Mouse (Mus musculus): Measurements from ENCODE around the gene Rce1. TPM values are rescaled to one million over a fixed set of nuclear protein-coding genes. Genes with fewer than 3 reads are reported as not detected.
"Not testable (repeated sequence)": the region's sequence is repeated elsewhere in the genome, so short reads cannot be mapped to it uniquely, and the experiment has no call there.

Rce1 gene
- total RNA-seq, 2 experiments from 2014 or later, result 24.6 to 26.5 TPM

GRCm38 (mm10) chr19:4614305-4615150, 10.9 kb downstream of the Rce1 start:
- no peak for ATAC-seq (replicated peaks; ENCODE audit: poor library complexity)

GRCm38 (mm10) chr19:4613464-4614304, 11.8 kb downstream of the Rce1 start:
- ATAC-seq (replicated peaks; ENCODE audit: poor library complexity), result no peak

- no peak for ATAC-seq (replicated peaks; ENCODE audit: poor library complexity)
These were observed 13.1 kb downstream of the Rce1 start for GRCm38 (mm10) chr19:4612181-4612961.

- ATAC-seq (replicated peaks; ENCODE audit: poor library complexity), result no peak
These were observed 15.3 kb downstream of the Rce1 start for GRCm38 (mm10) chr19:4610109-4610508.

GRCm38 (mm10) chr19:4608511-4608910, 16.9 kb downstream of the Rce1 start:
- no peak for ATAC-seq (replicated peaks; ENCODE audit: poor library complexity)

GRCm38 (mm10) chr19:4607406-4607805, 18.0 kb downstream of the Rce1 start:
- ATAC-seq (replicated peaks; ENCODE audit: poor library complexity), result no peak

GRCm38 (mm10) chr19:4605654-4606053, 19.8 kb downstream of the Rce1 start:
- ATAC-seq (replicated peaks; ENCODE audit: poor library complexity), result no peak

GRCm38 (mm10) chr19:4603801-4604723, 21.4 kb downstream of the Rce1 start:
- ATAC-seq (replicated peaks; ENCODE audit: poor library complexity), result peak; percentile 95

GRCm38 (mm10) chr19:4602459-4602858, 23.0 kb downstream of the Rce1 start:
- ATAC-seq (replicated peaks; ENCODE audit: poor library complexity), result no peak

- ATAC-seq (replicated peaks; ENCODE audit: poor library complexity), result no peak
These were observed 29.4 kb downstream of the Rce1 start for GRCm38 (mm10) chr19:4596071-4596470.

GRCm38 (mm10) chr19:4593792-4594522, 31.5 kb downstream of the Rce1 start:
- ATAC-seq (replicated peaks; ENCODE audit: poor library complexity), result no peak

GRCm38 (mm10) chr19:4590025-4590424, 35.4 kb downstream of the Rce1 start:
- ATAC-seq (replicated peaks; ENCODE audit: poor library complexity), result no peak

- ATAC-seq (replicated peaks; ENCODE audit: poor library complexity), result no peak; the same call in 1 of the 2 replicates
These were observed 36.4 kb downstream of the Rce1 start for GRCm38 (mm10) chr19:4589081-4589480.

- ATAC-seq (replicated peaks; ENCODE audit: poor library complexity), result no peak
These were observed 37.0 kb downstream of the Rce1 start for GRCm38 (mm10) chr19:4588430-4588829.

- ATAC-seq (replicated peaks; ENCODE audit: poor library complexity), result no peak
These were observed 38.0 kb downstream of the Rce1 start for GRCm38 (mm10) chr19:4587426-4587825.

- ATAC-seq (replicated peaks; ENCODE audit: poor library complexity), result not testable (repeated sequence)
These were observed 38.7 kb downstream of the Rce1 start for GRCm38 (mm10) chr19:4586783-4587182.

GRCm38 (mm10) chr19:4583856-4584255, 41.6 kb downstream of the Rce1 start:
- no peak for ATAC-seq (replicated peaks; ENCODE audit: poor library complexity)

GRCm38 (mm10) chr19:4579296-4579695, 46.1 kb downstream of the Rce1 start:
- ATAC-seq (replicated peaks; ENCODE audit: poor library complexity), result no peak

- no peak for ATAC-seq (replicated peaks; ENCODE audit: poor library complexity)
These were observed 46.6 kb downstream of the Rce1 start for GRCm38 (mm10) chr19:4578799-4579198.
